Mouse (Mus musculus): Measurements from ENCODE around the gene Afg1l.

DNA sequence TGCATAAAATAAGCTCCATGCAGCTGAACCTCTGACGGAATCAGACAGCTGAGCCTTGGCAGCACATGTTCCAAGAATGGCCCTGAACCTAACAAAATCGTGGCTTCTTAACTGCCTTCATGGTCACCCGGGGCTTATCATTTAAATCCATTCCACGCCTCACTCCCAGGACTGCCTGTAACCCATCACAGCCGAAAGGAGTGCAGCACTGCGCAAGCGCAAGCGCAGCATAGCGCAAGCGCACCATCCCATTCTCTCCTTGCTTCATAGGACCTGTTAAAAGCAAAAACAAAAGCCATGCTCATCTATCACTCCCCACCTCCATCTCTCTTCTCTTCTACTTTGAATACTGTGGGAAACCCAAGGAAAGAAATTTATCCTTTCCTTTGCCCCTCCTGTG is 114.1 kb downstream of the Afg1l start:
- TF ChIP-seq POLR2A (IDR thresholded peaks at IDR 0.05; ENCODE audit: borderline replicate concordance, extremely low read depth, low read depth, low read length) (no peak), CTCF (IDR thresholded peaks at IDR 0.05; ENCODE audit: insufficient read depth, low read length) (no peak)
